Mouse (Mus musculus) telencephalon, adult 2 months (tissue): Measurements from ENCODE around the gene Mcoln3.

Experiments
- DNase-seq: peaks from one replicate; pipeline ENCODE4 v3.0.0-alpha.2; 2011; ENCODE audit warnings: low read depth, low spot score

The Mcoln3 gene

GRCm38 (mm10) chr3:146117258-146117996 lies at the start of gene Mcoln3:
TSS of gene Mcoln3 (plus strand) at chr3:146117450.
- no peak for DNase-seq

GRCm38 (mm10) chr3:146069276-146069675 lies 48.0 kb upstream of the Mcoln3 start:
- DNase-seq: no peak

GRCm38 (mm10) chr3:146072780-146073179 lies 44.5 kb upstream of the Mcoln3 start:
- DNase-seq: no peak

DNA sequence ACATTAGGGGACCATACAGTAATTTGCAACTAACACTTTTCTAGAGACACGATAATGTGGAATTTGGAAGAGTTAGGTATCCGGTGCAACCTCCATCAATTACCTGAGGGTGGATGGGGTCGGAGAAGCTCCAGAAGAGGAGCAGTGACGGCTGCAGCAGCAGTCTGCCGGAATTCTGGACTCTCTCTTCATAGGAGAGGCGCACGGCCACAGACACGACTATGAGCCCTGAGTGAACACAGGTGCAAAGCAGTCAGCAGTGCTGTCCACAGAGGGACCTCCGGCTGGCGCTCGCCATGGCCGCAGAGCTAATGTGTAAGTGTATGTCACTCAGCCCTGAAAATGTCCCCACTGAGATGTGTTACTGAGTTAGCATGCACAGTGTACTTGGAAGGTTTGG lies 37.0 kb upstream of the Mcoln3 start:
- no peak for DNase-seq

DNA sequence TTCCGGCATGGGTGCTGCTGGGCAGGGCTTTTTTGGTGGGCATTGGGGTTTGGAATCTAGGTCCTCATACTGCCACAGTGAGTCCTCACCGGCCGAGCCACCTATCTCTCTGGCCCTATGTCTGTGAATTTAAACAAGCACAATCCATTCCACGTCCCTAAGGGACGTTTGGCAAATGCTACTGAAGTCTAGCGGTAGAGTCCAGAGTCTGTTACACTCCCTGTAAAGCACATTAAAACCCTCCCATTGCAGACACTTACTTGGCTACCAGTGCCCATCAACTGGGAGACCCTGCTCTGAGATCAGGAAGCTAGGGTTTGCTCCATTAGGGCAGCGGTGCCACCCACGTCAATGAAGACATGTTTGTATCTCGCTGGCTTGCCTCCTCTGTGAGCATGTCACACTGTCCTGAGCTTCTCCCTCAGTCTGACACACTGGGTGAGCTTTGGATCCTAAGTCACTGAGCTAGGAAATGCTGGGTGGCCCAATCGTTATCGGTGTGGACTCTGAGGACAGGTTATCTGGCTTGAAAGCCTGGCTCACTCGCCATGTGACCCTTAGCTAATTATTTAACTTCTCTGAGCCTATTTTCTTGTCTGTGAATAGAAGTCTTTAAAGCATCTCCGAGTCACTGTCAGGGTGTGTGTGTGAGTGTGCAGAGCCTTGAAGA lies 26.1 kb upstream of the Mcoln3 start:
- no peak for DNase-seq

- no peak for DNase-seq
Observed at GRCm38 (mm10) chr3:146095066-146095465, 22.2 kb upstream of the Mcoln3 start.

DNA sequence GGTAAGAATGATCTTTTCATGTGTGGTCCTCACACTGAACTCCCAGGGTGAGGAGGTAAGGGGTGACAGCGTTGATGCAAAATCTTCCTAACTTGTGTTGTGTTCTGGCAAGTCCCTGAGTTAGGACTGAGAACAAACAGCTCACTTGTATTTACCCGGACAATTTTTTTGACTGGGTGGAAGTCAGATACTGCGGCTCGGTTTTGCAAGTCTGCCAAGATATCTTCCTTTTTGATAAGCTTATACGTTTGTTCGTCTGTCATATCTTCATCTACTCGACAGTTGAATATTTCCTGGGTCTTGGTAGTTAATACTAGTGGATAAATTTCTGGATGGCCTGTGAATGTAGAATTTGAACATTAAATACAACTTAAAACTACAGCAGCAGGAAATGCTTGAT lies 20.3 kb upstream of the Mcoln3 start:
- DNase-seq: no peak

- DNase-seq: no peak
Observed at GRCm38 (mm10) chr3:146097861-146098260, 19.4 kb upstream of the Mcoln3 start.

DNA sequence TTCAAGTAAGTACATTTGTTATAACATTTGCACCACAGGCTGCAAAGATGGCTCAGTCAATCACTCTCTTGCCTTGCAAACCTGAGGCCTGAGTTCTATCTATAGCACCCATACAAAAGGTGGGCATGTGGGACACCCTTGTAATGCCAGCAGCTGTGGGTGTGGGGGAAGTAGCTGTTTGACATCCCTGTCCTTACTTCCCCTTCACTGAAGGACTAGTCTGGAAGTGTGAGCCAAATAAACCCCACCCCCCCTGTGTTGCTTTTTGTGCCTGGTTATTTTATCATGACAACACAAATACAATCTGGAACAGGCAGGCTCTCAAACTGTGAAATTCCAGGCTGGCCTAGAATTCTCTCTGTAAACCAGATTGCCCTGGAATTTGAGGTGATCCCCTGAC lies 17.3 kb upstream of the Mcoln3 start:
- DNase-seq: no peak

DNA sequence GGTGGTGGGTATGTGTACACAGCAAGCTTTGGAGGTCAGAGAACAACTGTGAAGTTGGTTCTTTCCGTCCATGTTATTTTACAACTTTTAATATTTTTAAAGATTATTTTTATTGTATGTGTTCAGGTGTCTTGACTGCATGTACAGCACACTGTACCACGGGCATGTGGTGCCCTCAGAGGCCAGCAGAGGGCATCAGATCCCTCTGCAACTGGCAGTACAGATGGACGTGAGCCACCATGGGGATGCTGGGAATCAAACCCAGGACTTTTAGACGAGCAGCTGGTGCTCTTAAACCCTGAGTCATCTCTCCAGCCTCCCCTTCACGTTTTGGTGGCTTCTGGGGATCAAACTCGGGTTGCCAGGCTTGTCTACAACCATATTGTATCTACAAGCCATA lies 15.2 kb upstream of the Mcoln3 start:
- DNase-seq: no peak

GRCm38 (mm10) chr3:146107116-146107849 lies 10.0 kb upstream of the Mcoln3 start:
- no peak for DNase-seq

DNA sequence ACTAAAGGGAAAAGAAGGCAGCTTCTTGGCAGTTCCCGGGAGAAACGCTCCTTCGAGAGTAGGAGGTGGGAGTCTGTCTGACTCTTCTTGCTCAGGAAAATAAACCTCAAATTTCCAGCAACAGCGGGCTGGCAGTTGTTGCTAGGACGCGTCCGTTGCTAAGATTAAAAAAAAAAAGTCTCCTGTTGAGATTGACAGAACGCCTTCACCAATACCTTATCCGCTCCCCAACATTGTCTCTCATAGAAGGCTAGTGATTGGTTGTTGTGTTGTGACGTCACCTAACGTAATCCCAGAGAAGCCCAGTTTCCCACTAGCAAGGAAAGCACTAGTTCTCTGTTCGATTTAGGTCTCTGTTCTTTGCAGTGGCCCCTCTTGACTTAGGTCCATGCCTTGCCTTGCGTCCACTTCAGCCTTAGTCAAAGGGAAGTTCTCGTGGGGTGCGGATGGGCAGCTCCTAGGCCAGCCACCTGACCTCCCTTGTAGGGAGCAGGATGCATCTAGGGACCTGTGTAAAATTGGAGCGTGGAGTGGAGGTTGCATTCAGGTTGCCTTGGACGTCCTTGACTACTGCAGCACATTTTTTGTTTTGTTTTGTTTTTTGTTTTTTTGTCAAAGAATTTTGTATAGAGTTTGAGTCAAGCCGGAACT lies 9.2 kb upstream of the Mcoln3 start, which contains the start of gene Wdr63:
Gene Wdr63, minus strand, starts transcription at position 210 of the 651 bp plus-strand sequence.
- peak; percentile 85 for DNase-seq

- DNase-seq: no peak
Observed at GRCm38 (mm10) chr3:146108945-146109344, 8.3 kb upstream of the Mcoln3 start.

GRCm38 (mm10) chr3:146110358-146110757 lies 6.9 kb upstream of the Mcoln3 start:
- no peak for DNase-seq

DNA sequence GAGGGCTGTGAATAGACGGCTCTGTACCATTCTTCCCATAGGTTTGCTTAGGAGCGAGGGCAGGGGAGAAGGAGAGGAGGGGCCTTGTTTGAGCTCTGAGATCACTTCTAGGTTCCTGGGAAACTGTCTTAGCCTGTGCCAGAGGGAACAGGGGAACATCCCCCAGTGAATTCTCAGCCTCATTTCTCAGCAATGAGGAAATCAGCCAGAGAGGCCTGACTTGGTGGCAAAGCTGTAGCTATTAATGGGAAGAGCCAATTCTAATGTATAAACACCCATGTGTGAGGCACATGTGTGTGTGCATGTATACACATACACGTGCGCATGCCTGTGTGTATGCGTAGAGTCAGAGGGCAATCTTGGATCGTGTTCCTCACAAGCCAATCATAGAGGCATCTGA lies 6.3 kb upstream of the Mcoln3 start:
- no peak for DNase-seq

GRCm38 (mm10) chr3:146117997-146118457 lies 777 bp downstream of the Mcoln3 start:
- DNase-seq: no peak

DNA sequence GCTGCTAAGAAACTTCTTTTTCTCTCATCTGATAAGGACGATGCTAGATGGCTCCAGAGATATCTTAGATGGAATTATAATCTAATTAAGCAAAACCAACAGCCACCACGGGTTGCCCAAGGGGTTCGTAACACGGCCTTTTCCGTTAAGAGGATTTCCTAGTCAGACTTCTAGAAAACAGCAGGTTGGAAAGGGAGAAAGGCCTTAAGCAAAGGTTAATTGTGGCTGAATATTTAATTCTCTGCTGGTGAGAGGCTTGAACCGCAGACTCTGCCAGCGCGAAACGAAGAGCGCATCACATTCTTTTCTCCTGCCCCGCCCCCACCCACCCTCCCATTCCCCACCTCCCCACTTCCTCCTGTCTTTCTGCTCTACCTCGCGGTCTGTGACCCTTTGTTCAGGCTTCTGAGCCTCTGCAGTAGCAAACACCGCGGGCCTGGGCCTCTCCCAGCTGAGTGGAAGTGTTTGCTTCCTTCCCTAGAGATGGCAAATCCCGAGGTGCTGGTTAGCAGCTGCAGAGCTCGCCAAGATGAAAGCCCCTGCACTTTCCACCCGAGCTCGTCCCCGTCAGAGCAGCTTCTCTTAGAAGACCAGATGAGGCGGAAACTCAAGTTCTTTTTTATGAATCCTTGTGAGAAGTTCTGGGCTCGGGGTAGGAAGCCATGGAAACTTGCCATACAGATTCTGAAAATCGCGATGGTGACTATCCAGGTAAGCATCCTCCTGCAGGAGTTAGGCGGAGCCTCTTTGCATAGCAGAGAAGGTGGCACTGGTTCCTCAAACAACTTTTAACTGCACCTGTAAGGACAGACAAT lies 4.3 kb downstream of the Mcoln3 start:
- DNase-seq: no peak

DNA sequence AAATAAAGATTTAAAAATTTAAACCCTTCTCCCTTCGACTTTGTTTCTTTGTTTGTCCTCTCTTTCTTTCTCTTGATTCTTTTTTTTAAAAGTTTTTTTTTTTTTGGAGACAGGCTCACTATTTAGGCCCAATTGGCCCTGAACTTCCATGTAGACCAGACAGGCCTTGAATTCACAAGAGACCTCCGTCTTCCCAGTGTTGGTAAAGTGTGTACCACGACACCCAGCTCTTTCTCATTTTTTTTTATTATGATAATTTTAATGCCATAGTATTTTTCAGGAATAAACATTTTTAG lies 4.8 kb downstream of the Mcoln3 start:
- DNase-seq: no peak

- DNase-seq: no peak
Observed at GRCm38 (mm10) chr3:146122807-146123463, 5.7 kb downstream of the Mcoln3 start.

DNA sequence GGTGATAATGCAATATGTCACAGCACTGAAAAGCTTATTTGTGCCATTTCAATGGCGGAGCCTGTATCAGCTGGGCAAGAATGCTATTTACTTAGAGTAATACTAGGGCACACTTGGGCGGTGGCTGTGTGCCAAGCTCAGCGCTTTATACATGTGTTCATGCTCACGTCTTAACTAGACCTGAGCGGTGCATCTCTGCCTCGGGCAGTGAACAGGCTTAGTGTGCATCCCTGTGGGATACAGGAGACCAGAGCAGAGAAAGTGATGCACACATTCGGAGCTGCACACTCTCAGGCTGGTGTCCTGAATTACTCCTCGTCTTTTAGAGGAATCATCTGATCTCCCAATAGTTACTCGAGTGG lies 6.2 kb downstream of the Mcoln3 start:
- no peak for DNase-seq

DNA sequence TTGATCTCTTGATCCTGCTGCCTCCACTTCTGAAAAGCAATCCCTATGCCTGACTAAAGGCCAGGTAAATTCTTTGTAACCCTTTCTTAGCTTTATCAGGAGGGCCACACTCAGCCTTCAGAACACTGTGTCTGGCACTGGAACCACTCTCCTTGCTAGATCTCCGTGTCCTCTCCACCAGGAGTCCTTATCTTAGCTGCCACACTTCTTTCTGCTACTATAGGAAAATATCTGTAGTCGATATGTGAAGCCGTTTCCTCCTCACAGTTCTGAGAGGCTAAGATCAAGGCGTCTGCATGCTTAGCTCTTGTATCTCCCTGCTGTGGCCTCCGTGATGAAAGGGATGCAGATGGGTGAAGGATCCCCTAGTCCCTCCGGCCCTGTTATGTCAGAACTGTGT lies 10.0 kb downstream of the Mcoln3 start:
- DNase-seq: no peak
